Mouse (Mus musculus) liver, postnatal 0 days (tissue): ENCODE data around the gene Dcxr.

Experiments used
- CTCF ChIP-seq: sonication (generic); IDR thresholded peaks from 2 replicates; pipeline ENCODE4 v1.5.1; 2016; ENCODE audit warnings: antibody characterized with exemption, low read depth
- EP300 ChIP-seq: IDR thresholded peaks from 2 replicates; pipeline ENCODE4 v1.6.1; 2016; ENCODE audit warnings: antibody characterized with exemption, low read depth, mild to moderate bottlenecking

DNA sequence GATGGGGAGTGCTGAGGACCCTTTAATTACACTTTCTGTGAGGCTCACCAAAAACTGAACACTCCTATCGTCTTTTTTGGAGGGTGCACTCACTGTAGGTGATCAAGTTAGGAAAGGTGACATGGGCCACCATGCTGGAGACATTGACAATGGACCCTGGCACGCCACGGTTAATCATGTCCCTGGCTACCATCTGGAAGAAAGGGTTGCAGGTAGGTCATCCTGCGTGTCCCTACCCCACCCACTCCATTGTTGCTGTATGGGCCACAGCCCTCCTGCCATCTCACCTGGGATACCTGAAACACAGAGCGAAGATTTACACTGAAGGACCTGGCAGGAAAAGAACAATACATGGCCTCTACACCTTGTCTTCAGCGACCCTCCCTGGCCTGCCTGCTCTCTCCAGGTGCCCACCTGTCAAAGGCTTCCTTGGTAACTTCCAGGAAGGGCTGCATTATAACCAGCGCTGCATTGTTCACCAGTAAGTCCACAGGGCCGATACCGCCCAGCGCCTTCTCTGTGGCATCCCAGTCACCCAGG, 3.3 kb upstream of the Dcxr start:
- TF ChIP-seq CTCF (no peak), EP300 (no peak)
